Mouse (Mus musculus) lung, postnatal 14 days (tissue): ENCODE data around the gene Fer1l5.

Experiments used
- DNase-seq: peaks from one replicate; pipeline ENCODE4 v3.0.0; 2021

The Fer1l5 gene

DNA sequence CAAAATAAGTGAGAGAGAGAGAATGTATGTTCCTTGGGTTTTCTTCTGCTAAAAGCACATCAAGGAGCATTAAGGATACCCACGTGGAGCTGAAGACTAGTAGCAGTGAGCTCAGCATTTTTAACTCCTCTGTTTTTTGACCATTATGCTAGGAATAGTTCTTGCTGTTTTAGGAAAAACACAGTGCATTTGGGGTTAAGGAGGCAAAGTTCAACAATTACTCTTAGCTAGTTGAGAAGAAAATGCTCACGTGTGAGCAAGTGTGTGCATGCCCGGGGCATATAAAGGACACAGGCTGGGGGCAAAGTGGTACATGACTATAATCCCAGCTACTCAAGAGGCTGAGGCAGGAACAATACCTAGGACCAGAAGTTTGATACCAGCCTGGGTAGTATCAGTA, 61.5 kb downstream of the Fer1l5 start:
- DNase-seq: no peak

DNA sequence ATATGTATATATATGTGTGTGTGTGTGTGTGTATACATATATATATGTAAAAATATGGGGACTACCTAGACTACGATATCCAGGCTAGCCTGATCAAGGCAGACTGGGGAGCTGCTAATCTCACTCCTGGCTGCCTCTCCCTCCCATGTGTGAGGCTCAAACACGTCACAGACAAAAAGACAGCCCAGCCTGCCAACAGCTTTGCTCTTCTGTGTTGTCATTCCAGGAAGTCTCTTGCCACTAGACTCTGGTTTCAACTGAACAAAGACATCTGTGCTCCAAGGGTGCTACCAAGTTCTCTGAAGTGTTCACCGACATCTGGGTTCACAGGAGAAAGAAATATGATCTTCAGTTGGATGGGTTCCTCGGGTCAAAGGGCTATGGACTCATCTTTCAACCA, 63.0 kb downstream of the Fer1l5 start:
- no peak for DNase-seq

DNA sequence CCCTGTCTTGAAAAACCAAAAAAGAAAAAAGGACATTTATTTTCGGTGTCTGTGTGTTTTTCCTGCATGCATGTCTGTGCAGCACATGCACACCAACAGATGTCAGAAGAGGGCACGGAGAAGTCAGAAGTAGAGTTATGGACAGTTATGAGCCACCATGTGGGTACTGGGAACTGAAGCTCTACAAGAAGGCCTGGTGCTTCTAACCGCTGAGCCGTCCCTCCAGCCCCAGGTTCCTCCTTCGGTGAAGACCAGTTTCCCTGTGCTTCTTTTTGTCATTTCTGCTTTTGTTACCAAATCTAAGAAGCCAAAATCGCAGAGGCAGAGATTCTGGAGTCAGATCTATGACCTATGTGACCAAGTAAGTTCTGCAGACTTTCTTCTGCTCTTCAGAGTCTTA, 64.4 kb downstream of the Fer1l5 start:
- no peak for DNase-seq

DNA sequence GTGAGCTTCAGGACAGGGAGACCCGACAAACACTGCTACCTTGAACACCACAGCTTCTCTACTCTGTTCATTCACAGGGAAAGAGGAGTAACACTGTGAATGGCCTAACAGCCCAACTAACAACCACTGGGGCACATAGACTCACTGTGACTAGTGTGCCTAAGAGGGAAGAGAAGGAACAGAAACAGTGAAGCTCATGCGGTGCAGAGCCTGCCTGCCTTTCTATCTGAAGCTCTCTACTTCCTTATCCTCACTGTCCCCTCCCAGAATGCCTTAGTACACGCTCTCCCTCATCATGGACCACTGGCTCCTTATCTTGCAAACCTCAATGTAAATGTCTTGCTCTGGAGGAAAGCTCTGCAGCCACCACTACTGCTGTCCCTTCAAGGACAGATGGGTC, 65.1 kb downstream of the Fer1l5 start:
- DNase-seq: no peak

DNA sequence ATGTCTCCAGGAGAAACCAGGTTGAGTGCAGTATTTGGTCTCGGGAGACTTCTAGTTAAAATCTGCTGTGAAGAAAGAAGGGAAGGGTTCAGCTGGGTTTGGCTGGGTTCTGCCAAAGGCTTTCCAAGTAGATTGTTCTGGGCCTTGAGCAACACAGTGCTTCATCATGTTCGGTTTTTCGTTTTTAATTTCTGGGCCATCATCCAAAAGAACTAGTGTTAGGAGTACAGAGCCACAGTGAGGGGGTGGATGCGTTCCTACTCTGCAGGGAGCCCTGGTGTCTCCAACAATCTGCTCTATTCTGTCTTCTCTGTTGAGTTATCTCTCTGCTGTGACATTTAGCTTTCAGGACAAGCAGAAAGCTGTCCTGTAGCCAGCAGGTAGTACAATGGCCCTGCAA, 69.0 kb downstream of the Fer1l5 start:
- DNase-seq: peak; percentile 14

DNA sequence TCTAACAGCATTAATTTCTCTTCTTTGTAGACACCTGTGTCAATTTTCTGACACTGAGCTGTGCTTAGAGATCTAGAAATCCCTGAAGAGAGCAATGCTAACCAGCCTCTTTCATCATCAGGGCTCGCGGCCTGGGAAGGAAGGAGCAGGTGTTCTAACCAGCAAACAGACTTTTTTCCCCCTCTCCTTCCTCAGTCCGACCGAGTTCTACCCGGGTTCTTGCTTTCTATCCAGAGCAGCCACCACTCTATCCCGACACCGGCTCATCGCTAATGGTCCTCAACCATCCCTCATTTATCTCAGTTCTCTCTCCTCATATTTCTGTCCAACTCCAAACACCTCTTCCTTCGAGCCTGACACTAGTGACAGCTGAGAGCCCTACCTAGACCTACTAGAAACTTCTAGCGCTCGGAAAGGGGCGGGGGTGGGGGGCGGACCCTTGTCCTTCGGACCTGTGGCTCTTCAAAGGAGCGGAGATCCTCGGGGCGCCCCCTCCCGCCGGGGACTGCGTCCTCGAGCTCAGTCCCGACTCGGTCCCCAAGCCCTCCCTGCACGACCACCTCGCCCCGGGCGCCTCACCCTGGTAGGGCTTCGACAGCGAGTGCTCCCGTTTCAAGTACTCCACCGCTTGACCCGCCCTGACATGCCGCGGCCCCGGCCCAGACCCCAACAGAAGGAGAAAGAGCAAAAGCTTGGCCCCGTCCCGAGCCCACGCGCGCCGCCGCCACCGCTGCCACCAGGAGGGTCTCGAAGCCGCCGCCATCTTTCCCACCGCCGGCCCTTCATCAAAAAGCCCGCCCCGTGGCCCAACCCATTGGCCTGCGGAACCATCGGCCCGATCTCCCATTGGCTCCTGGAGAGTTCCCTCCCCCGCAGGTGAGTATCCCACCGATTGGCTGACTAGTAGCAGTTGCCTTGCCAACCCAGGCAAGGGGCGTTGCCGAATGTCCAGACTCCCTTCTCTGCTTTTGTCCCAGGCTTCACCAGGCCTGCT, 72.7 kb downstream of the Fer1l5 start, which contains the start of gene Lman2l:
TSS of gene Lman2l (minus strand) at position 801 of the 994 bp plus-strand sequence.
- peak; percentile 95 for DNase-seq

DNA sequence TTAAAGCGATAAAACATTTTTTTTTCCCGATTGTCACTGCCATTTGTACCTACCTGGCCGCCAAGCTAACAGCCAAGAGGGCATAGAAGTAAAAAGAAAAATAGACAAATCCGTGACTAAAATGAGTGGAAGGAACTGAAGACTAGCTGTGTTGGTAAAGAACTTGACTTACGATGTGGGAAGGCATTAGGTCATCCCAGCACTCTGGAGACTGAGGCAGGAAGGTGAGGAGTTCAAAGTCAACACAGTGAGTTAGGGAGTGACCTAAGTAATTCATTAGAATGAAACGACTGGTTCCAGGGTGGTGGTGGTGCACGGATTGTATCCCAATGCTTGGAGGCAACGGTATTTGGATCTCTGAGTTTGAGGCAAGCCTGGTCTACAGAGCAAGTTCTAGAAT, 73.4 kb downstream of the Fer1l5 start:
- DNase-seq: no peak

DNA sequence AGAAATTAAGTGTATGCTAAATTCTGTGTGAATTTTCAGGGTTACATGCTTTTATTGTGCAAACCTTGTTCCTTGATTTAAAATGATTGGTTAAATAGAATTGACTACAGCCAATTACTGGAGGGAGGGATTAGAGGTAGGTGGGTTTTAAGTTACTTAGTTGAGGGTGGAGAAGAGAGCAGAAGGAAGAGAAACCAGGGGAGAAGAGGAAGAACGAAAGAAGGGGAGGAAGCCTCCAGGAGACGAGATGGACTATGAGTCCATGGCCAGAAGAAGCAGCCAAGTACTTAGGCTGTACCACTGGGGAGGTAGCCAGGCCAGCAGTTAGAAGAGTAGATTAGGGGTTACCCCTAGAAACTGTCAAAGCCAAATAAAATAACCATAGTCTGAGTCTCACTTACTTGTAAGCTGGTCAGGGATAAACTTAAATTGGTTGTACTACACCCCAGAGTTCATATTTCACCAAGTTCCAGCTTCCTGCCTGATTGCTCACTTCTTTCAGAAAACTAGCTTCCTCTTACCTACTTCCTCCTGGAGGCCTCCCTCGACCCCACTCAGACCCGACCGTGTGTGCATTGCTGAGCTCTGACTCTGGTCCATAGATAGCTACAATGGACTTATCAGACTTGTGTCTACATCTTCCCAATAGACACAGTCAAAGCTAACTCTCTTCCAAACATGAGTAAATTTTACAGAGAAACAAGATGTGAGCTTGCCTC, 74.2 kb downstream of the Fer1l5 start:
- no peak for DNase-seq

DNA sequence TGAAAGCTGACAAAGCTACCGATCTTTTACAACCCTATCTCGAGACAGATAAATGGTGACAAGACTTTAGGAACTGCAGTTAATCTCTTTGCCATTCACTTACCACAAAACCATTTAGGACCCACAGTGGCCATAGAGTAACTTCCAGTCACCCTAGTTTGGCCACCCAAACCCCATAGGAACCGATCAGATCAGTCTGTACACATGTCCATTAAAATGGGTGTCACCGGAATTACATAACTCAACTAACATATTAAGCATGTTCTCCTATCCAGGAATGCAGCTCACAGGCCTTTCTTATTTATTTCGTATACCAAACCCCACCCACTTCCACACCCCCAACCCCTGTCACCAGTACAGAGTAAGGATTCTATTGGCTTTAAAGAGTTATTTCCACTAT, 74.8 kb downstream of the Fer1l5 start:
- DNase-seq: no peak

DNA sequence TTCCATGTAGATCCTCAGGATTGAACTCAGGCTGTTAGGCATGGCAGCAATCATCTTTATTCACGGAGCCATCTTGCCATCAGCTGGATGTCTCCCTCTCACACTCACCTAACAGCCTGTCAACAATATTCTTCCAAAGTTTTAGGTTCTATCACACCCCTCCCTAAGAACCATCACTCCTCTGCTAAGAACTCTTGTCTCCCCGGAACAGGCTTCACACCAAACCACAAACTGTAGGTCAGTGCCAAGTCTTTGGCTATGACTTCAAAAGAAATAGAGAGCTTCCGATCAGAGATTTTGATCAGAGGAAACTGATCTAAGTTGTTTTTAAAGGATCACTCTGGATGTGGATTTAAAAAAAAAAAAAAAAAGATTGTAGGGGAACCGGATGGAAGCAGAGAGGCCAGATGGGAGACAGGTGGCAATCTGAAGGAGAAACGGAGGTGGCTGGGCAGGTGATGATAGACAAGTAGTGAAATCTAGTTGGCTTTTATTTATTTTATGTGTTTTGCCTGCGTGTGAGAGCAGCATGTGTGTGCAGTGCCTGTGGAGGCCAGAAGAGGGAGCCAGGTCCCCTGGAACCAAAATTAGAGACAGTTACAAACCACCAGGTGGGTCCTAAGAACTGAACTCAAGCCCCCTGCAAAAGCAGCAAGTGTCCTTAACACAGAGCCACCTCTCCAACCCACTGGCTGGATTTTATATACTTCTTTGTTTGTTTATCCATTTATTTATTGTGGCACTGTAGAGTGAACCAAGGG, 82.1 kb downstream of the Fer1l5 start:
- no peak for DNase-seq

DNA sequence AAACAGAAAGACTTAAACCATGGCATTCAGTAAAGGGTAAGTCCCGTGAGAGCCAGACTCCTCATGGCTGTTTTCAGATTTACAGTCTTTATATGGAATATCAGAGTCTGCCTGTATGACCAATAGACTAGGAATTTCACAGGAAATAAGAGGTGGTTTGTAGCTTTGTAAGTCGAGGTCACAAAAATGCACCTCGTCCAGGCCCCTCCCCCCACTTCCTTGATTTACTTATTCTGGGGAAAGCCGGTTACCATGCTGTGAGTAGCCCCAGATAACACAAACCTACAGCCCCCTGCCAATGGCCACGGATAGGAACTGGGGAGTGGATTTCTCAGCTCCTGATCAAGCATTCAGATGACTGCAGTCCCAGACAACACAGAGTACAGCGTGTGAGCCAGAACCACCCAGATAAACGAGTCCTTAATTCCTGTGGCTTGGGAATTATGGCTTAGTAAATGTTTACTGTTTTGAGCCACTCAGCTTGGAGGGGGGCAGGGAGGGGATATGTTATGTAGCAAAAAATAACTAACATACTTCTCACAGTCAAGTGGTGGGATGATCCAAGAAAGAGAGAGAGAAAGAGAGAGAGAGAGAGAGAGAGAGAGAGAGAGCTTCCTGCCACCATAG, 85.4 kb downstream of the Fer1l5 start:
- no peak for DNase-seq

DNA sequence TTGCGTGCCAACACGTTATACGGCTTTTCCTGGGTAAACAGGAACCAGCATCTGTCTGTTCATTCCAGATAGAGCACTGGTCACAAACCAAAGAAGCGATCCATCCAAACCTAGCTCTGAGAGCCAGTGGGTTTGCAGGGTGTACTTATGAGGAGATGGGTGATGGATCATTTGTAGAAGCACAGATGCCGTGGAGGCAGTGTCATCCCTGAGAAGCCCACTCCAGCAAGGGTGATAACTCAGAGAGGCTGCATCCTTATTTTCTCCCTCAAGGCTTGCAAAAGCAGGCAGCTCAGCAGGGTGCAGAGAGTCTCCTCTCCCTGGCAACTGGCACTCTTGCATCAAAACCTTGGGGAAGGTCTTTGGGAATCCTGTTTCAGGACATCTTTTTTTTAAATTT, 86.1 kb downstream of the Fer1l5 start:
- DNase-seq: no peak

DNA sequence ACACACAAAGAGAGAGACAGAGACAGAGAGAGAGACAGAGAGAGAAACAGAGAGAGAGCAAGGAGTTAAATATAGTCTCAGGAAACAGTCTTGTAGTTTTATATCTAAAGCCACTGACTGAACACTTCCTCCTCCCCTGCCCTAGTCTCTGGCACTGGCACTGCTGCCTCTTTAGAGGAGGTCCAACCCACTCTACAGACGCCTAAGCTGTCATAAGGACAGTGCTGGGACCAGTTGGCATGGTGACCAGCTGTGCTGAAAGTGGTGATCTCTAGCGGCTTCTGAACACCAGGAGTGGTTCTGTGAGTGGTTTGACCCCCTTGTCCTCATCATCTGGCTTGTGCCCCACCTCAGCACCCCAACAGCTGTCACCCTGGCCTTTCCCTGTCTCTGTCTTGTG, 89.7 kb downstream of the Fer1l5 start:
- no peak for DNase-seq

DNA sequence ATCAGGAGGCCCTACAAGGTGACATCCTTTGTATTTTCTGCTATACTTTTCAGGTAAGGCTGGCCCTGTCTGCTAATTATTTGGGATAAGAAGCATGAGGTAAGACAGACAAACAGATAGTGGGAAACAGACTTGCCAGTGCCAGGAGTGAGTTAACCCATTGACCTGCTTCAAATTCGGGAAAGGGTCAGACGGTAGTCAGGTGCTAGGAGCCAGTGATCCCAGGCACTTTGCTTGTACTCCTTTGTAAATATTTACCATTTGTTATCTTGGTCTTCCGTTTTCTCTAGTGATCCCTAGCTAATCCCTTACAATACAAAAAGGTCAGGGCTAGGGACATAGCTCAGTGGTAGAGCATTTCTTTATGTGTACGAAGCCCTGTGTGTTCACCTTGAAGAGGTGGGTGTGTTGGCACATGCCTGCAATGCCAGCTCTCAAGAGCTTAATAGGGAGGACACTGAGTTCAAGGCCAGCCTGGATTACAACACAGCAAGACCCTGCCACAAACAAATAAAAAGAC, 93.6 kb downstream of the Fer1l5 start:
- no peak for DNase-seq

DNA sequence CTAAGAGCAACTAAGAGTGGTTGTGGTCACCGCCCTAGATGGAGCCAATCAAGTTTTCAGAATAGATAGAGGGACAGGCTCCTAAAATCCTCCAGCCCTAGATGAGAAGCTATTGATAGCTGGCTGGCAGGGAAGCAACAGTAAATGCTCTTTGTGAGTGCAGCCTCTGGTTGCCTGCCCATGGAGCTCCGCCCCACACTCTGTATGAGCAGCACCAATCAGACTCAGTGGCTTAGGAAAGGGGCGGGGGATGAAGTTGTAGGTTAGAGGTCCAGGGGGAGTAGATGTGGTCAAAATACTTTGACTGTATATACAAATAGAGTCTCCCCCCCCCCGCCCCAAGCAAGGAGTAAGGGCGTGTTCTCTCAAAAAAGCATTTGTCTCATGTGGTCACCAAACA, 95.4 kb downstream of the Fer1l5 start:
- DNase-seq: no peak

DNA sequence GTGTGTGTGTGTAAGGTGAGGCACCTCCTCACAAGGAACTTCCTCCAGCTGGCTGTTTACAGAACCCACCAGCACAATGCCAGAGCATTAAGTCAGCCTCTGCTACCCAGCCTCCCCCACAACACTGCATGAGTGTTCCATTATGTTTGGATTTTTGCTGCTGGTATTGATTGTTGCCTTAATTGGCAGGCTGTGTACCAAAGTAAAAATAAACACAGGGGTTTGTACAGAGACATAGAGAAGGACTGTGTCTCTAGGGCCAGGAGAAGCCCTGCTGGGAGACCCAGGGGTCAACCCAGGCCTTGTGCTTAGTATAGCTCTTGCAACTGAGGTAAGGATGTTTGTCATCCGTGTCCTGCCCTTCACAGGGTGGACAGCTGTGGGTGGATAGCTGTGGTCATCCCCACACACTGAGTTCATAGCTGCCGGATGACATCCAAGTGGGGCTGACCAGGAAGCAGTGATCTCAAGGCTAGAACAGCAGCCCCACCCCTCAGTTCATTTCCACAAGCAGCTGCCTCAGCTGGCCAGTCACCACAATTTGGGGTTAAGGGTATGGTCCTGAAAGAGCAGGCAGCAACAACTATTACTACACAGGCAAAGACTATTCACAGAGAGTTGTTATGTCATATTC, 97.8 kb downstream of the Fer1l5 start:
- no peak for DNase-seq

DNA sequence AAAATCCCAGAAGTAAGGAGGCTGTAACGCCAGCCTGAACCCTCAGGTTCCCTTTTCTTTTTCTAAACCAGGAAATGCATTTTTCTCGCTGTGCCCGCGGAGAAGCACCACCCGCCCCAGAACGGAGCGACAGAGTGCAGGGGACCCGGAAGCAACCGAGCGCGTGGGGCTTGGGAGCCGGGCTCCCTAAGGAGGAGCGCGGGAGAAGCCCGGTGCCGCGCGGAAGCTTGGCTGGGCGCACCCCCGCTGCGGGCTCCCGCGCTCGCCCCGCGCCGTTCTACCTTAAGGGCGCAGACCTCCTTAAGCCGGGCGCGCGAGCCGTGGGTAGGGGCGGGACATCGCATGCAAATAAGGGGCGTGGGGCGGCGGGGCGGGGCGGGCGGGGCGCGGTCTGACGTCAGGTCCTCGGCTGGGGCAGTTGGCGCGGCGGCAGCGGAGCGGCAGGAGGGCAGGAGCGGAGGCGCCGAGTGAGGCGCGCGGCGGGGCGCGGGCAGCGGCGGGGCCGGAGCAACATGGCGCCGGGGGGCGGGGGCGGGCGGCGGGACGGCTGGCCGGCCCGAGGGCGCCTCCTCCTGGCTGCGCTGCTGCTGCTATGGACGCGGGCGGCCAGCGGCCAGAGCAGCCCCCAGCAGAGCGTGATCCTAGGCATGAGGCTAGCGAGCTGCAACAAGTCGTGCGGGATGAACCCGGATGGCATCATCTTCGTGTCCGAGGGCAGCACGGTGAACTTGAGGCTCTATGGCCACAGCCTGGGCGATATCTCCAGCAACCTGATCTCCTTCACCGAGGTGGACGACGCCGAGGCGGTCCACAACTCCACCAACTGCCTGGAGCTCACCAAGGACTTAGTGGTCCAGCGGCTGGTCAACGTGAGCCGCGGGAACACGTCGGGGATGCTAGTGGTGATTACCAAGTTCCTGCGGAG, 99.4 kb downstream of the Fer1l5 start, which contains the start of gene Cnnm4:
TSS of gene Cnnm4 (plus strand) at position 440 of the 925 bp plus-strand sequence.
- DNase-seq: peak; percentile 90
